Mouse (Mus musculus) heart, embryonic 16.5 days (tissue): ENCODE results near the gene Fcrl6. TPM values are rescaled to one million over a fixed set of nuclear protein-coding genes. Genes with fewer than 3 reads are reported as not detected.

Source experiments
- ATAC-seq: fragments of 200-750 bp; cut with Nextera tagmentation; replicated peaks from 2 replicates; pipeline ENCODE4 v1.8.0; 2017; ENCODE audit warnings: moderate number of reproducible peaks; ENCODE audit not compliant: insufficient read depth, low FRiP score; ENCODE audit errors: extremely low read depth
- H3K27ac ChIP-seq: fragments of 300-500 bp; sonication (generic); 2 replicates; pipeline ENCODE4 v1.5.1; 2014; ENCODE audit warnings: mild to moderate bottlenecking, low read length, control low read depth, moderate library complexity
- H3K27me3 ChIP-seq: fragments of 300-500 bp; sonication (generic); 2 replicates; pipeline ENCODE4 v1.6.1; 2014; ENCODE audit warnings: low read length, mixed read lengths; ENCODE audit not compliant: control insufficient read depth, insufficient read depth
- H3K36me3 ChIP-seq: fragments of 300-500 bp; sonication (generic); 2 replicates; pipeline ENCODE4 v1.6.1; 2014; ENCODE audit not compliant: control insufficient read depth, insufficient read depth
- H3K4me1 ChIP-seq: fragments of 300-500 bp; sonication (generic); 2 replicates; pipeline ENCODE4 v1.6.1; 2014; ENCODE audit warnings: low read length, mixed read lengths; ENCODE audit not compliant: control insufficient read depth, insufficient read depth
- H3K4me2 ChIP-seq: fragments of 300-500 bp; sonication (generic); 2 replicates; pipeline ENCODE4 v1.6.1; 2014; ENCODE audit warnings: low read depth, mild to moderate bottlenecking, control low read depth, low read length
- H3K4me3 ChIP-seq: fragments of 300-500 bp; sonication (generic); 2 replicates; pipeline ENCODE4 v1.5.1; 2014; ENCODE audit warnings: mild to moderate bottlenecking, control low read depth, low read length
- H3K9ac ChIP-seq: fragments of 300-500 bp; sonication (generic); 2 replicates; pipeline ENCODE4 v1.6.1; 2014; ENCODE audit warnings: low read length, control low read depth
- H3K9me3 ChIP-seq: fragments of 300-500 bp; sonication (generic); replicated peaks from 2 replicates; pipeline ENCODE4 v1.6.1; 2016; ENCODE audit warnings: low read length; ENCODE audit not compliant: control insufficient read depth
- WGBS: fragments of 180-500 bp; shearing (Covaris S2); extraction: QIAGEN DNeasy Blood & Tissue Kit; methylation state at CpG from one replicate; pipeline ENCODE4 v1.1.7; 2014; 5-methylcytosine and 5-hydroxymethylcytosine counted together
- polyA plus RNA-seq: library from polyadenylated mRNA; unstranded; fragments of >200 nt; fragmentation: Nextera tagmentation; extraction: Ambion mirVana; gene quantifications from 2 replicates; pipeline ENCODE4 v1.2.1, GENCODE M21; 2015

Fcrl6 gene
- polyA plus RNA-seq, 1 experiment from 2014 or later: not detected

- 84% methylated on average over 2 of the region's 2 CpGs for WGBS
- Histone ChIP-seq H3K9ac (no peak overlapping the region), H3K4me2 (no peak overlapping the region), H3K4me3 (no peak overlapping the region), H3K27ac (no peak overlapping the region), H3K9me3 (no peaks in the 10 kb centered on the region), H3K27me3 (no peaks in the 10 kb centered on the region), H3K4me1 (peaks cover 9% of the 10 kb centered on the region), H3K36me3 (no peaks in the 10 kb centered on the region)
- ATAC-seq: no peak
Observed at GRCm38 (mm10) chr1:172634136-172634535, 31.8 kb upstream of the Fcrl6 start.

- peak; percentile 99 for ATAC-seq
- Histone ChIP-seq H3K9ac (peak within 1 kb of the TSS; percentile 93), H3K4me2 (peak within 1 kb of the TSS; percentile 85), H3K4me1 (peaks cover 5% of the 10 kb centered on the region; the same call in 1 of the 2 replicates), H3K27me3 (no peaks in the 10 kb centered on the region), H3K9me3 (no peaks in the 10 kb centered on the region), H3K36me3 (no peaks in the 10 kb centered on the region), H3K4me3 (peak within 1 kb of the TSS; percentile 85), H3K27ac (peak within 1 kb of the TSS; percentile 97)
- WGBS: under 1% methylated on average over 53 of the region's 53 CpGs
Observed at GRCm38 (mm10) chr1:172632451-172633326, 30.3 kb upstream of the Fcrl6 start, which contains the start of gene Dusp23. Gene Dusp23, minus strand, starts transcription at chr1:172632962.

GRCm38 (mm10) chr1:172631721-172632120, 29.4 kb upstream of the Fcrl6 start:
- 87% methylated on average over 5 of the region's 5 CpGs for WGBS
- Histone ChIP-seq H3K9me3 (no peaks in the 10 kb centered on the region), H3K4me1 (peaks cover 5% of the 10 kb centered on the region; the same call in 1 of the 2 replicates), H3K27me3 (no peaks in the 10 kb centered on the region), H3K27ac (no peak overlapping the region), H3K36me3 (no peaks in the 10 kb centered on the region), H3K4me3 (no peak overlapping the region), H3K9ac (no peak overlapping the region), H3K4me2 (no peak overlapping the region)
- ATAC-seq: no peak

DNA sequence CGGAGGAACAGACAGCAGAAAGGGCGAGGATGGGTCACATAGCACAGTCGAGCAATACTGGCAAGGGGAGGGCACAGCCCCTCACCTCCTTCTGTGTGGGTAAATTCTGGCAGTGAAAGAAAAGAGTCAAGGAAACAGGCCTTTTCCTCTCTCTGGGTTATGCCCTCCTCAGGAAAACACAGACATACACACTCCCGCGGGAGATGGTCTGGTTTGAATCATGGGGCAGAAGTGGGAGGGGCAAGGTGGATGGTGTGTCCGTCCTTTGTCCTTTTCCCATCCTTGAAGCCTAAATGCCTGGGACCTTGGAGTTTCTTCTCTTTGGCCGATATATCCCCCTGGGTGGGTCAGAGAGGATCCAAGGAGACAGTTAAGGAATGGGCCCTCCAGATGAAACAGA, 27.5 kb upstream of the Fcrl6 start:
- Histone ChIP-seq H3K27ac (no peak overlapping the region), H3K9ac (no peak overlapping the region), H3K27me3 (no peaks in the 10 kb centered on the region), H3K4me2 (no peak overlapping the region), H3K36me3 (no peaks in the 10 kb centered on the region), H3K4me1 (peaks cover 3% of the 10 kb centered on the region; the same call in 1 of the 2 replicates), H3K4me3 (no peak overlapping the region), H3K9me3 (no peaks in the 10 kb centered on the region)
- no peak for ATAC-seq
- 60% methylated on average over 7 of the region's 7 CpGs for WGBS

DNA sequence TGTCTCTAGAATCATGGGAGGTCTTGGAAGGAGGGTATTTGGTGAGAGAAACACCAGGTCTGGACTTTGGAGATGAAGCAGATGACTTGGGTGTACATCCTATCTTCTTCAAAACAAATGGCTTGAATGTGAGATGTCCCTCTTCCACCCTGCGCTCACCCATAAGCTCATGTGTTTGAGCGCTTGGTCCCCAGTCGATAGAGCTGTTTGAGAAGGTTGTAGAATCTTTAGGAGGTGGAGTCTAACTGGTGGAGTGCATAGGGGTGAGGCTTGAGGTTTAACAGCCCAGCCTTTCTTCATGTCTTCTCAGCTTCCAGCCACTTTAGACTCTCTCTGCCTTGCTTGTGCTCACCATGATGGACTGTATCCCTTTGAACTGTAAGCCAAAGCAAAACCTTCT, 24.0 kb upstream of the Fcrl6 start:
- Histone ChIP-seq H3K9me3 (no peaks in the 10 kb centered on the region), H3K9ac (no peak overlapping the region), H3K27me3 (no peaks in the 10 kb centered on the region), H3K36me3 (no peaks in the 10 kb centered on the region), H3K4me3 (no peak overlapping the region), H3K27ac (no peak overlapping the region), H3K4me2 (no peak overlapping the region), H3K4me1 (no peaks in the 10 kb centered on the region)
- ATAC-seq: no peak
- WGBS: 93% methylated on average over 3 of the region's 3 CpGs

- Histone ChIP-seq H3K9ac (no peak overlapping the region), H3K4me3 (no peak overlapping the region), H3K4me1 (no peaks in the 10 kb centered on the region), H3K36me3 (no peaks in the 10 kb centered on the region), H3K9me3 (no peaks in the 10 kb centered on the region), H3K27me3 (no peaks in the 10 kb centered on the region), H3K27ac (no peak overlapping the region), H3K4me2 (no peak overlapping the region)
- WGBS: 70% methylated on average over 3 of the region's 3 CpGs
- no peak for ATAC-seq
Observed at GRCm38 (mm10) chr1:172624081-172624480, 21.7 kb upstream of the Fcrl6 start.

- no peak overlapping the region for H3K4me3 ChIP-seq
- no peak overlapping the region for H3K27ac ChIP-seq
- 58% methylated on average over 5 of the region's 5 CpGs for WGBS
- no peaks in the 10 kb centered on the region for H3K9me3 ChIP-seq
- H3K4me2 ChIP-seq: no peak overlapping the region
- no peaks in the 10 kb centered on the region for H3K27me3 ChIP-seq
- H3K4me1 ChIP-seq: no peaks in the 10 kb centered on the region
- H3K9ac ChIP-seq: no peak overlapping the region
- H3K36me3 ChIP-seq: no peaks in the 10 kb centered on the region
- no peak for ATAC-seq
Observed at GRCm38 (mm10) chr1:172623599-172623998, 21.2 kb upstream of the Fcrl6 start.

GRCm38 (mm10) chr1:172619235-172619634, 16.9 kb upstream of the Fcrl6 start:
- Histone ChIP-seq H3K4me1 (no peaks in the 10 kb centered on the region), H3K27ac (no peak overlapping the region), H3K9me3 (no peaks in the 10 kb centered on the region), H3K4me2 (no peak overlapping the region), H3K36me3 (no peaks in the 10 kb centered on the region), H3K27me3 (no peaks in the 10 kb centered on the region), H3K4me3 (no peak overlapping the region), H3K9ac (no peak overlapping the region)
- 18% methylated on average over 7 of the region's 7 CpGs for WGBS
- ATAC-seq: no peak

DNA sequence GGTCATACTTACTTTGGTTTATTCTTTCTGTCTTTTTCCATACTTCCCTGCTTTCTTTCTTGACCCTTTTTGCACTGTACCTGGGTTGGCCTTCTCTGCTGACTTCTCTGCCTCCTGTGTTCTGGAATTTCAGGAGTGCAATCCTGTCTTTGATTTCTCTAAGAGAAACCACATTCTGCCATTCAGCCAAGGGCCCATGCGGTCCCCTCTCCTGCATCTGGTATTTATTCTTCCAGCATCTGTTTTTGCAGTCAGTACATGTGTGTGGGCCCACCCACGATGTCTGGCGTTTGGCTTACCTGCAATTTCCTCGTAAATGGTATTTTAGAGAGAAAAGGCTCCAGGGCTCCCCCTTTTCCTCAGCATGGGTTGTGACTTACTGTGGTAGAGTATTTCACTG, 15.8 kb upstream of the Fcrl6 start:
- 77% methylated on average over 4 of the region's 4 CpGs for WGBS
- Histone ChIP-seq H3K4me3 (no peak overlapping the region), H3K4me2 (no peak overlapping the region), H3K36me3 (no peaks in the 10 kb centered on the region), H3K9ac (no peak overlapping the region), H3K27ac (no peak overlapping the region), H3K27me3 (no peaks in the 10 kb centered on the region), H3K4me1 (no peaks in the 10 kb centered on the region), H3K9me3 (no peaks in the 10 kb centered on the region)
- ATAC-seq: no peak
